Mouse (Mus musculus) left cerebral cortex, adult 8-10 months (tissue): ENCODE measurements around the gene Cyth3. TPM values are rescaled to one million over a fixed set of nuclear protein-coding genes. Genes with fewer than 3 reads are reported as not detected.

Experiments used
- DNase-seq, 2 experiments: peaks; one replicate each; pipeline ENCODE4 v3.0.0; 2022; ENCODE audit warnings: low spot score in 2 of 2
- total RNA-seq, 4 experiments: library from RNA; stranded (reverse); gene quantifications; 2 replicates each; pipeline ENCODE4 v1.2.4; 2022

Cyth3 gene
- total RNA-seq, 4 experiments from 2014 or later, result 29.9 to 37.5 (median 32.7) TPM

DNA sequence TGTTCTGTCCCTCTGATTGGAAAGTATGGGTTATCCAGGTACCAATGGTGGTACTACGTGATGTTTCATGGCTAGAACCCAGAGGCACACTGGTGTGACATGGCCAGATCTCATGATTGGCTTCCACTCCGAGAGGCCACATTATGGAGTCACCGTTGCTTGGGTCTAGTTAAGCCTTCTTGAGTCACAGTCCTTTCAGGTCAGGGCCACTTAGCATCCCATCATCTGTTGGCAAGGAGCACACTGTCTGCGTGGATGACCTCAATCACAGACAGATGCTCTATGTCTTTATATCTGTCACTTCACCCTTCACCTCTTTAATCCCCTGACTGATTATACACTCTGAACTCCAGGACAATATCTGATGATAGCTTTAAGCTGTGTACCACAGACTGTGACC lies 6.1 kb upstream of the Cyth3 start:
- no peak for DNase-seq

DNA sequence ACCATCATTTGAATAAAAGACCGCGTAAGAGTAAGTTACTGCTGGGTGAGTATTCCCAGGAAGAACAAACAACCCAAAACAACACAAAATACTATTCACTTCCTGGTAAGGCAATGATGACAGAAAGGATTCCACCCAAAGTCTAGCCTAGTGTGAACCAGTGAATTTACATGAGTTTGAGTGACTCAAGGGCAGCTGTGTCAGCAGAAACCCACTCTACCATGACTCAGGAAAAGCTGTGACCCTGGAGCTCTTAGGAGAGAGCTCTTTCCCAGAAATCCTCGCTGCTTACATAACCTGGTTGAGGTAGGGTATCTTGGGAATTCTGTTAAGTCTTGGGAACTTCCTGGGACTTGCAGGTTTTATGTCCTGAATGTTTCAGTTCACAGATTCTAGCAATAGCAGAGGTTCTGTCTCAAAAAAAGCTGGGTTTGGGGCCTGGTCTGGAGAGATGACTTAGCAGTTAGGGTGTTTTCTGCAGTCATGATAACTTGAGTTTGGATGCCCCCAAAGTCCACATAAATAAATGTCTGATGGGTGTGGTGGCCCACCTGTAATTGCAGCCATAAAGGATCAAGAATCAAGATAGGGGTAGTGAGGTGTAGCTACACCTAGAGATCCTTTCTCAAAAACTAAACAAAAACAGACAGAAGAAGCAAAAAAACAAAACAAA lies 5.5 kb upstream of the Cyth3 start:
- DNase-seq, result no peak

DNA sequence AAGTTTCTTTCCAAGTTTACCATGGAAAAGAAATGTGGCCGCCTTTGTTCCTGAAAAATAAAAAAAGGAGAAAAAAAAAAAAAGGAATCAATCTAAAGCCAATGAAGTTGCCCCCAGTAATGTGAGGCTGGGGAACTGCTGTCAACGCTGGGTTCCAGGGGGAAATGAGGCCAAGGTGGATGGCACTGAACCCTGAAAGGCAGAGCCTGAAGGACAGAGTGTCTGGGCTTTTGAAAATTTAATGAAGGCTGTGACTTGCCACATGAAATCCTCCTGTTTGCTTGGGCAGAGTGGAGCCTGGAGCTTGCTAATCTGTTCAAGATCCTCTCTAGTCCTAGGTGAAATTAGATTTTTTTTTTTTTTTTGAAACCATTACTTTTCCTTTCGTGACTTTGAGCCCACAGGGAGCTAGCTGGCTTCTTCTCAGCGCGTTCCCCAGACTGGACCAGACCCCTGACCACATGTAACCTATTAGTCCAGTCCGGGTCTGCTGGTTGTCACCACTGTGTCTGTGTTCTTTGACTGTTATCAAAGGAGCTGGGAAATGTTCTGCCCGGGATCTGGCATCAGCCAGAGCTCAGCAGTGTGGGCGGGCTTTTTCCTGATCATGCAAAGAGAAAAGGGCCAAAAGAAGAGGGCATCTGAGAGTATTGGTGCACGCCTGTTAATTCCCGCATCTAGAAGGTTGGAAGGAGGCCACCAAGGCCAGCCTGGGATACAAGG lies 4.6 kb upstream of the Cyth3 start:
- DNase-seq, result no peak

GRCm38 (mm10) chr5:143618585-143618984 lies 3.7 kb upstream of the Cyth3 start:
- no peak for DNase-seq

DNA sequence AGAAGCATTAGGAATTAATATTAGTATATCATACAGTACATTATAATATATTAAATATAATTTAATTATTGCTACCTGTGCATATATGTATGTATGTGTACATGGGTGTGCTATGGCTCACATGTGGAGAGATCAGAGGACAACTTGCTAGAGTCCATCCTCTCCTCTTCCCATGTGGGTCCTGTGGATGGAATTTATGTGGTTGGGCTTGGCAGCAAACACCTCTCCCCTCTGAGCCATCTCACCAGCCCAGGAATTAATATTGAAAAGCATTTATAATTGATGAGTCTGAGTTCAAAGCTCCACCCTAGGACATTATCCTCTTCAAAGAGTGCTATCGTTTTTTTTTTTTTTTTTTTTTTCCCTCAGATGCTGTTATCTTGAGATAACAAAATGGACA lies 2.1 kb upstream of the Cyth3 start:
- no peak for DNase-seq

DNA sequence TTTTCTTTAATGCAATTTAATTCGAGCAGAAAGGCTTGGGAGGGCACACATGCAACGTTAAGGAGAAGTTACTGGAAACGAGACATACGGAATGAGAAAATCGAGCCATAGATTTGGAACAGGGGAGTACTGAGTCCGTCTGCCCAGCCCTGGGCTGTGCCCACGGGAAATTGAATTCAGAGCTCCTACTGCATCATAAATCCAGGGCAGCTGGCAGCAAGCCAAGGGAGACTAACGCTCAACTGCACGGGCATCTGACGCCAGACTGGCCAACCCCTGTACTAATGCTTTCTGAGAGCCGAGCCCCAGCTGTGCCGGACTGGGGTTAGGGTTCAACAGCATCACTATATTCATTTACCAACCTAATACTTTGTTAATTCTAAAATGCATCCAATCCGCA lies 1.3 kb upstream of the Cyth3 start:
- DNase-seq, result peak in 1 of 2 experiments; percentile 41

DNA sequence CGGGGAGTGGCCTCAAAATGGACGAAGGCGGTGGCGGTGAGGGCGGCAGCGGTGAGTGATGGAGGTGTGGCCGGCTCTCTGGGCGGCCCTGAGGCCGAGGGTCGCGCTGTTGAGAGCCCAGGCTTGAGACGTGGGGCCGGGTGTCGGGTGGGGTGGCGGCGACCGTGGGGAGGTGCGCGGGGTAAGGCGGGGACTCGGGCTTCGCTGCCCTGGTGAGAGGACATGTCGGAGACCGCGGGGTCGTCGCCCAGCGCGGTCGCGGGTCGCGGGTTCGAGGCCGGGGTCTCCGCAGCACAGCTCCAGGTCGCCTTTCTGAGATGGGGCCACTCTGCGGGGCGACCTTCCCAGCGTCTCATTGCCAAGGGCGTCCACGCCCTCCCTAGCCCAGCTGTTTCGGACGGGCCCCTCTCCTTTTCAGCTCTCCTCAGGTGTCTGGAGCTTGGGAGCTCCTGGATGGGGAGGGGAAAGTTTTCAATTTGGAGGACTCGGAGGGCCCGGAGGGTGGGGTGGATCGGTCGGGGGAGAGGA lies 440 bp downstream of the Cyth3 start:
- DNase-seq, result no peak

DNA sequence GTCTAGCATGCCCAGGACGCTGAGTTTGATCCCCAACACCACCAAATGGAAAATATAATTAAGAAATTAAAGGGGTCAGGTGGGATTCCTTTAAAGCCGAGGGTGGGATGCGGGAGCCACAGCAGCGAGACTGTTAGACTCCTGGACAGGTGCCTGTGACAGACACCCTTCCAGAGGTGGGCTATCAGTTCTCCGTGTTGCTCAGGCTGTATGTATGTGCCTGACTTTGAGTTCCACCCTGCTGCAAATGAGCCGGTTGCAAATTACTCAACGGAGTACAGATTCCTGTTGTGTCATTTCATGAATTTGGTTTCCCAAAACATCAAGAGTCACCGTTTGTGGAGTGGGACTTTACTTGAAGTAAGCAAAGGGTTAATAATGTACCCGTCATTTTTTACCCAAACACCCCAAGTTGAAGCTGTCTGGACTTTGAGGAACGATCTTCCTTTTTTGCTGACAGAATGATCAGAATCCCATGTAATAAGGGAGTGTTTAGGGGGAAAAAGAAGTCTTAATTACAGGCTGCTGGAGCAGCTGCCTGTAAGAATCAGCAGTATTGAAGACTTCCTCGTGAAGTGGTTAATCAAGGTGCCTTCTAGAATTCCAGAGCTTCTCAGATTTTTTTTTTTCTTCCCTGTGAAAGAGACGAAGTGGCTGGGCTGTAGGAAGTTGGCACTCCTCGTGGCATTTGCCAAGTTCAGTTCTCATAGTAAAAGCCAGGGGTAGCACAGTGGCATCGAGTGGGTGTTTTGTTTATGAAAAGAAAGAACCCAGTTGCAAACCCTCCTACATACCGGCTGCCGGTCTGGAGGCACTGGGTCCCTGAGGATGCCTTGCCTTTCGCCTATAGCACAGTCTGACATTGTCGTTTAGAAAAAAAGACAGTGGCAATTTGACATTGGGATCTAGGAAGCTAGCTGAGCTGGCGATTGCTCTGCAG lies 1.4 kb downstream of the Cyth3 start:
- DNase-seq, result peak in 1 of 2 experiments; percentile 65

GRCm38 (mm10) chr5:143624449-143624848 lies 2.2 kb downstream of the Cyth3 start:
- no peak for DNase-seq

- no peak for DNase-seq
Observed at GRCm38 (mm10) chr5:143625497-143625896, 3.2 kb downstream of the Cyth3 start.

- DNase-seq, result no peak
Observed at GRCm38 (mm10) chr5:143625940-143626588, 3.8 kb downstream of the Cyth3 start.

- DNase-seq, result no peak
Observed at GRCm38 (mm10) chr5:143627507-143627906, 5.3 kb downstream of the Cyth3 start.

- DNase-seq, result no peak
Observed at GRCm38 (mm10) chr5:143627926-143628325, 5.7 kb downstream of the Cyth3 start.

GRCm38 (mm10) chr5:143629686-143630085 lies 7.4 kb downstream of the Cyth3 start:
- DNase-seq, result no peak

GRCm38 (mm10) chr5:143630214-143630613 lies 8.0 kb downstream of the Cyth3 start:
- DNase-seq, result no peak

DNA sequence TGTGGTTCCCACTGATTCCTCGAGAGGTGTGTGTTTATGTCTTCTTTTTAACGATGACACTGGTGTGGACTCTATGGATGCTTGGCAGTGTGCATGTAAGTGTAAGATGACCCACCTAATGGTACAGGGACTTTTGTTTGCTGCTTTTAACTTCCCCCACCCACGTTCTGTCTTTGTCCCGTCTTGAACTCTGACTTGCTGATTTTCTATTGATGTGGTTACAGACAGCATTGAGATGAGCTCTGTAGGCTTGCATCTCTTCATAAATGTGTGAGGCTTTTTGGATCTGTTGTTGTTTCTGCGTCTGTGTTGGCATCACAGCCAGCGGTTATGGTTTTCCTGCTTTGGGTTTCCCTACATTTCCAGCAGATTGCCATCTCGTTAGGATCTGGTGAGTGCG lies 8.5 kb downstream of the Cyth3 start:
- DNase-seq, result no peak

- no peak for DNase-seq
Observed at GRCm38 (mm10) chr5:143631559-143631958, 9.3 kb downstream of the Cyth3 start.

- DNase-seq, result no peak
Observed at GRCm38 (mm10) chr5:143632674-143633557, 10.7 kb downstream of the Cyth3 start.

GRCm38 (mm10) chr5:143633558-143633871 lies 11.3 kb downstream of the Cyth3 start:
- DNase-seq, result no peak

DNA sequence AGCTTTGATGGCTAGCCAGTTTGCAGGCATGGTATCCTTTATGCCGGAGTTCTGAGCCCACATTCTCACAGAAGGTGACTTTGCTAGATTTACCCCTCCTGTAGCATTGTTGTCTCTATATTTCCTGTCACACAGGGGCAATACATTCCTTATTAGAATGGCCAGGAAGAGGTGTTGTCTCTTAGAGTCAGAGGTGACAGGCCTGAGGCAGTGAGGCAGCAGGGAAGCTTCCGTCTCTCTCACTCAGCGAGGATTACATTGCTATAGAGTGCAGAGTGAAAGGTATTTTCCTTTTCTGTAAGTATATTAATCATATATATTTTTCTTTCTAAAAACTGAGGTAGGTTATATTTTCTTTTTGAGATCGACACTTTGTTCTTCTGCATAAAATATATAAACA lies 11.6 kb downstream of the Cyth3 start:
- DNase-seq, result no peak
